In the genomic region with DNA sequence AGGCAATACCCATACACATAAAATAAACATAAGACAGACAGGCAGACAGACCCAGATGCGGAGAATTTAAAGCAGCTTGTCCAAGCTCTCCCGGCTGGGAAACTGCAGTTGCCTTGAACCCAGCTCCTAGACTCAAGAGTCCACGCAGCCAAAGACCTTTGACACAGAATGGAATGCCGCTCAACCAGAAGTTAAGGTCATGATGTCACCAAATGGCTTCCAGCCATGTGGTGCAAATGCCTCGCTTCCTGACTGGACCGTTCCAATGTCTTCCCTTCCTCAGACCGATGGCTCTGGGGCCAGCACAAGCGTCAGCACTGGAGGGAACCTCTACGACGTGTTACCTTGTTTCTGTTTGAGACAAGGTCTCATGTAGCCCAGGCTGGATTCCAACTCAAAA, we compare ENCODE assay signal across 13 mouse cellular contexts. TPM values are rescaled to one million over a fixed set of nuclear protein-coding genes. Genes with fewer than 3 reads are reported as not detected.
DNase-seq lines count a peak whose midpoint lies in the region; ATAC-seq lines count a peak whose summit lies in the region.
"Had no signal": no experiment of that assay in that cellular context is flagged by ENCODE, and none has a peak within 500 bp of the region (broad histone marks: within the 10 kb centered on the region; RNA-seq: fewer than 3 reads in every experiment).

No protein-coding gene starts in this region.

- ATAC-seq in activated CD4-positive, CD25-positive, alpha-beta regulatory T cell, adult 4 months = no peak
- ATAC-seq: forebrain, embryonic 14.5 days; hindbrain, postnatal 0 days had no signal

- intact Hi-C loops in left cerebral cortex, postnatal 10 days (cut with DNase I) = no loop called here

- peak; percentile 31 for DNase-seq in cerebellum, adult 9-10 months
- no peak for DNase-seq in cerebellum, adult 8-10 months
- peak; percentile 11 for DNase-seq in NIH3T3 (ENCODE audit: low read depth)
- DNase-seq in fat pad, adult 2 months (ENCODE audit: extremely low read depth, low read depth, low spot score) = peak; percentile 46
- DNase-seq in kidney, postnatal 10 days = peak; percentile 62
- no peak for DNase-seq in left cerebral cortex, postnatal 10 days (ENCODE audit: extremely low spot score in 1 of 2, low spot score in 2 of 2)
- DNase-seq in embryo, embryonic 10 days (ENCODE audit: low spot score) = no peak
- DNase-seq: cerebellum, postnatal 25 days; right cerebral cortex, postnatal 14 days had no signal

RNA-seq across cellular contexts. Expression of a gene that starts 4.3 kb away (rescaled TPM):
- 100 to 1,000 TPM; 486 to 487 TPM for total RNA-seq in left cerebral cortex, postnatal 10 days (2021)
- 1 to 10 TPM; 4.0 to 7.6 TPM for polyA plus RNA-seq in activated CD4-positive, CD25-positive, alpha-beta regulatory T cell, adult 4 months (2017; shearing (Covaris generic))

RNA-seq across cellular contexts. Expression of a gene that starts 29.9 kb away (rescaled TPM):
- total RNA-seq in left cerebral cortex, postnatal 10 days (2021) = under 1 TPM in 1 of 2 experiments, not detected in 1; 0.47 TPM
- polyA plus RNA-seq in activated CD4-positive, CD25-positive, alpha-beta regulatory T cell, adult 4 months (2017; shearing (Covaris generic)) = under 1 TPM in 1 of 2 experiments, not detected in 1; 0.17 TPM
- polyA plus RNA-seq: lung, embryonic 16.5 days had no signal

Comparison
In these comparisons a context has a peak if more than half of its experiments do, and no peak if none do; other contexts are left out.
1. DNase-seq: peak in cerebellum, adult 9-10 months (single experiment), NIH3T3 (single experiment), fat pad, adult 2 months (single experiment) and kidney, postnatal 10 days (single experiment); none in cerebellum, adult 8-10 months (single experiment), left cerebral cortex, postnatal 10 days (0 of 2) and embryo, embryonic 10 days (single experiment).